In genomic region chr15:41947888-41948287, GRCm38 (mm10) we compare ENCODE assay signal across 28 mouse cellular contexts.
DNase-seq lines count a peak whose midpoint lies in the region; ATAC-seq lines count a peak whose summit lies in the region.
"Had no signal": no experiment of that assay in that cellular context is flagged by ENCODE, and none has a peak within 500 bp of the region (broad histone marks: within the 10 kb centered on the region; RNA-seq: fewer than 3 reads in every experiment).

No protein-coding gene starts in this region.

- no peak overlapping the region for H3K4me2 ChIP-seq in limb, embryonic 12.5 days
- no peak overlapping the region for H3K4me2 ChIP-seq in intestine, embryonic 14.5 days (ENCODE audit: low read length)
- H3K4me2 ChIP-seq: embryonic facial prominence, embryonic 15.5 days; forebrain, embryonic 12.5 days; heart, embryonic 12.5 days; hindbrain, embryonic 13.5 days; neural tube, embryonic 15.5 days; stomach, embryonic 15.5 days had no signal

- H3K4me3 ChIP-seq in limb, embryonic 12.5 days (replicated peaks) = no peak overlapping the region
- H3K4me3 ChIP-seq in limb, embryonic 10.5 days = no peak overlapping the region
- H3K4me3 ChIP-seq in intestine, embryonic 14.5 days (ENCODE audit: low read depth, low read length) = no peak overlapping the region
- H3K4me3 ChIP-seq: embryonic facial prominence, embryonic 10.5 days; embryonic facial prominence, embryonic 15.5 days; forebrain, embryonic 12.5 days; heart, embryonic 12.5 days; hindbrain, embryonic 13.5 days; left cerebral cortex, adult 2 months; neural tube, embryonic 15.5 days; stomach, embryonic 15.5 days had no signal

- H3K27me3 ChIP-seq in limb, embryonic 12.5 days = no peaks in the 10 kb centered on the region
- H3K27me3 ChIP-seq in limb, embryonic 10.5 days (ENCODE audit: low read depth, poor library complexity, severe bottlenecking) = no peaks in the 10 kb centered on the region
- H3K27me3 ChIP-seq in intestine, embryonic 14.5 days (replicated peaks; ENCODE audit: control insufficient read depth, insufficient read depth, low read length) = no peaks in the 10 kb centered on the region
- H3K27me3 ChIP-seq: embryonic facial prominence, embryonic 15.5 days; forebrain, embryonic 12.5 days; heart, embryonic 12.5 days; hindbrain, embryonic 13.5 days; neural tube, embryonic 15.5 days; stomach, embryonic 15.5 days had no signal

- peak overlapping the region; percentile 69 for H3K27ac ChIP-seq in limb, embryonic 12.5 days
- H3K27ac ChIP-seq in limb, embryonic 10.5 days = no peak overlapping the region
- 0 out of 2 replicates have a peak overlapping the region, but pooled peaks have one; percentile 29 for H3K27ac ChIP-seq in intestine, embryonic 14.5 days (ENCODE audit: low read depth)
- H3K27ac ChIP-seq: embryonic facial prominence, embryonic 10.5 days; embryonic facial prominence, embryonic 15.5 days; forebrain, embryonic 12.5 days; hindbrain, embryonic 13.5 days; left cerebral cortex, adult 2 months; neural tube, embryonic 15.5 days; stomach, embryonic 15.5 days had no signal

- peak; percentile 21 for DNase-seq in kidney, adult 11 months
- no peak for DNase-seq in kidney, postnatal 4 days
- DNase-seq in limb, embryonic 10.5 days (ENCODE audit: low spot score) = no peak
- DNase-seq in intestine, embryonic 14.5 days (ENCODE audit: low spot score) = no peak
- DNase-seq in kidney, postnatal 14 days = peak; percentile 32
- no peak for DNase-seq in heart, adult 8-10 months (ENCODE audit: low spot score)
- DNase-seq in layer of hippocampus, adult 9-11 months = no peak
- DNase-seq: adrenal gland, adult 8-10 months; cerebellum, adult 8-10 months; cerebellum, postnatal 25 days; forebrain, postnatal 0 days; gastrocnemius, postnatal 14 days; heart, postnatal 4 days; lung, adult 18-20 months; lung, postnatal 10 days; midbrain, embryonic 14.5 days; retina, postnatal 1 day; right cerebral cortex, postnatal 14 days had no signal

- no peaks in the 10 kb centered on the region for H3K36me3 ChIP-seq in limb, embryonic 12.5 days
- no peaks in the 10 kb centered on the region for H3K36me3 ChIP-seq in limb, embryonic 10.5 days
- no peaks in the 10 kb centered on the region for H3K36me3 ChIP-seq in intestine, embryonic 14.5 days (ENCODE audit: control insufficient read depth, insufficient read depth, low read length)
- H3K36me3 ChIP-seq: embryonic facial prominence, embryonic 10.5 days; embryonic facial prominence, embryonic 15.5 days; forebrain, embryonic 12.5 days; G1E; heart, embryonic 12.5 days; hindbrain, embryonic 13.5 days; neural tube, embryonic 15.5 days; stomach, embryonic 15.5 days had no signal

- H3K9ac ChIP-seq in limb, embryonic 12.5 days (replicated peaks) = no peak overlapping the region
- no peak overlapping the region for H3K9ac ChIP-seq in intestine, embryonic 14.5 days (ENCODE audit: low read length)
- H3K9ac ChIP-seq: embryonic facial prominence, embryonic 15.5 days; forebrain, embryonic 12.5 days; forebrain, postnatal 0 days; heart, embryonic 12.5 days; hindbrain, embryonic 13.5 days; neural tube, embryonic 15.5 days; stomach, embryonic 15.5 days had no signal

- no peak for ATAC-seq in limb, embryonic 12.5 days (ENCODE audit: insufficient number of reproducible peaks, insufficient read depth, low FRiP score, low TSS enrichment, low read depth)
- no peak; the same call in 1 of the 2 replicates for ATAC-seq in intestine, embryonic 14.5 days (replicated peaks; ENCODE audit: low FRiP score, low TSS enrichment, low read depth)
- ATAC-seq: forebrain, postnatal 0 days had no signal

- peaks cover 43% of the 10 kb centered on the region for H3K4me1 ChIP-seq in limb, embryonic 12.5 days (replicated peaks)
- H3K4me1 ChIP-seq in limb, embryonic 10.5 days = peaks cover 47% of the 10 kb centered on the region
- H3K4me1 ChIP-seq in intestine, embryonic 14.5 days (replicated peaks; ENCODE audit: control insufficient read depth, insufficient read depth, low read length) = peaks cover 11% of the 10 kb centered on the region
- H3K4me1 ChIP-seq: forebrain, embryonic 12.5 days; hindbrain, embryonic 13.5 days; neural tube, embryonic 15.5 days; stomach, embryonic 15.5 days had no signal

- no peaks in the 10 kb centered on the region for H3K9me3 ChIP-seq in limb, embryonic 12.5 days
- no peaks in the 10 kb centered on the region for H3K9me3 ChIP-seq in limb, embryonic 10.5 days (replicated peaks)
- no peaks in the 10 kb centered on the region for H3K9me3 ChIP-seq in intestine, embryonic 14.5 days (ENCODE audit: control insufficient read depth, low read length)
- H3K9me3 ChIP-seq: embryonic facial prominence, embryonic 10.5 days; embryonic facial prominence, embryonic 15.5 days; forebrain, embryonic 12.5 days; G1E; heart, embryonic 12.5 days; hindbrain, embryonic 13.5 days; neural tube, embryonic 15.5 days; stomach, embryonic 15.5 days had no signal

Comparison
In these comparisons a context has a peak if more than half of its experiments do, and no peak if none do; other contexts are left out.
1. DNase-seq: peak in kidney, adult 11 months (single experiment) and kidney, postnatal 14 days (single experiment); none in kidney, postnatal 4 days (0 of 2), limb, embryonic 10.5 days (single experiment), intestine, embryonic 14.5 days (single experiment), heart, adult 8-10 months (single experiment) and layer of hippocampus, adult 9-11 months (single experiment).